Mouse (Mus musculus) small intestine, adult 2 months (tissue): Measurements from ENCODE around the gene Prkcb.

ENCODE experiments used
- CTCF ChIP-seq: fragments of 200-500 bp; IDR thresholded peaks from 2 replicates; pipeline ENCODE4 v1.5.1; 2012; ENCODE audit warnings: low read depth, mild to moderate bottlenecking, control low read depth, inconsistent platforms, low read length, moderate library complexity, mixed read lengths; ENCODE audit not compliant: insufficient replicate concordance, insufficient read length; ENCODE audit errors: extremely low read depth
- POLR2A ChIP-seq: fragments of 200-500 bp; IDR thresholded peaks from 2 replicates; pipeline ENCODE4 v1.6.1; 2012; ENCODE audit warnings: low read depth, mild to moderate bottlenecking, control low read depth, inconsistent platforms, low read length, moderate library complexity

GRCm38 (mm10) chr7:122575056-122575455, 286.5 kb downstream of the Prkcb start:
- no peak for TF ChIP-seq POLR2A
- no peak for TF ChIP-seq CTCF
